ENCODE assay signal across 17 mouse cellular contexts in genomic region chr3:83589127-83589526, GRCm38 (mm10).
DNase-seq lines count a peak whose midpoint lies in the region; ATAC-seq and TF ChIP-seq lines count a peak whose summit lies in the region.
"Had no signal": no experiment of that assay in that cellular context is flagged by ENCODE, and none has a peak within 500 bp of the region (broad histone marks: within the 10 kb centered on the region; RNA-seq: fewer than 3 reads in every experiment).

No protein-coding gene starts in this region.

- WGBS in midbrain, embryonic 10.5 days = 31% methylated on average over 8 of the region's 8 CpGs
- 31% methylated on average over 8 of the region's 8 CpGs for WGBS in midbrain, postnatal 0 days
- 17% methylated on average over 8 of the region's 8 CpGs for WGBS in forebrain, embryonic 16.5 days
- WGBS in midbrain, embryonic 13.5 days = 18% methylated on average over 8 of the region's 8 CpGs

- H3K36me3 ChIP-seq in midbrain, embryonic 10.5 days = no peaks in the 10 kb centered on the region
- H3K36me3 ChIP-seq in midbrain, postnatal 0 days (ENCODE audit: insufficient read depth, low read length) = no peaks in the 10 kb centered on the region
- no peaks in the 10 kb centered on the region for H3K36me3 ChIP-seq in forebrain, embryonic 16.5 days (ENCODE audit: control insufficient read depth, insufficient read depth)
- H3K36me3 ChIP-seq in midbrain, embryonic 13.5 days = no peaks in the 10 kb centered on the region
- H3K36me3 ChIP-seq: embryonic facial prominence, embryonic 13.5 days; heart, embryonic 13.5 days had no signal

- H3K27ac ChIP-seq in midbrain, embryonic 10.5 days (replicated peaks) = peak overlapping the region; percentile 63; the same call in 1 of the 2 replicates
- no peak overlapping the region for H3K27ac ChIP-seq in midbrain, postnatal 0 days (ENCODE audit: low read depth, low read length)
- no peak overlapping the region for H3K27ac ChIP-seq in forebrain, embryonic 16.5 days (ENCODE audit: low read length)
- H3K27ac ChIP-seq in midbrain, embryonic 13.5 days = no peak overlapping the region
- H3K27ac ChIP-seq: embryonic facial prominence, embryonic 13.5 days; heart, embryonic 13.5 days; liver, embryonic 14.5 days had no signal

- peaks cover 12% of the 10 kb centered on the region for H3K9me3 ChIP-seq in midbrain, embryonic 10.5 days (replicated peaks)
- H3K9me3 ChIP-seq in midbrain, postnatal 0 days (ENCODE audit: low read length) = no peaks in the 10 kb centered on the region
- no peaks in the 10 kb centered on the region for H3K9me3 ChIP-seq in forebrain, embryonic 16.5 days (ENCODE audit: control insufficient read depth, low read length)
- H3K9me3 ChIP-seq in midbrain, embryonic 13.5 days = 0 out of 2 replicates have a peak, but pooled peaks cover 2% of the 10 kb centered on the region
- H3K9me3 ChIP-seq: embryonic facial prominence, embryonic 13.5 days had no signal

- no peak for TF ChIP-seq CTCF in midbrain, postnatal 0 days (IDR thresholded peaks at IDR 0.05)

- H3K9ac ChIP-seq in midbrain, postnatal 0 days (replicated peaks; ENCODE audit: low read length, poor library complexity, severe bottlenecking) = no peak overlapping the region
- no peak overlapping the region for H3K9ac ChIP-seq in forebrain, embryonic 16.5 days (replicated peaks; ENCODE audit: low read depth, low read length)
- H3K9ac ChIP-seq in midbrain, embryonic 13.5 days (replicated peaks) = no peak overlapping the region
- H3K9ac ChIP-seq: embryonic facial prominence, embryonic 13.5 days; heart, embryonic 13.5 days; liver, embryonic 14.5 days had no signal

- peaks cover 44% of the 10 kb centered on the region for H3K27me3 ChIP-seq in midbrain, embryonic 10.5 days (ENCODE audit: low read depth, poor library complexity, severe bottlenecking)
- no peaks in the 10 kb centered on the region for H3K27me3 ChIP-seq in midbrain, postnatal 0 days (ENCODE audit: insufficient read depth, low read length)
- H3K27me3 ChIP-seq in forebrain, embryonic 16.5 days (replicated peaks; ENCODE audit: control insufficient read depth, insufficient read depth, low read length) = no peaks in the 10 kb centered on the region
- 0 out of 2 replicates have a peak, but pooled peaks cover 6% of the 10 kb centered on the region for H3K27me3 ChIP-seq in midbrain, embryonic 13.5 days
- H3K27me3 ChIP-seq: embryonic facial prominence, embryonic 13.5 days; heart, embryonic 13.5 days had no signal

- ATAC-seq in midbrain, postnatal 0 days (ENCODE audit: low FRiP score) = no peak
- 0 out of 2 replicates have a peak, but pooled peaks have one; percentile 52 for ATAC-seq in forebrain, embryonic 16.5 days
- no peak for ATAC-seq in midbrain, embryonic 13.5 days

- DNase-seq in midbrain, embryonic 10.5 days (ENCODE audit: low spot score) = peak; percentile 29
- no peak for DNase-seq in midbrain, postnatal 0 days (ENCODE audit: low spot score)
- DNase-seq in ZHBTc4 (ENCODE audit: low read depth, low spot score) = peak; percentile 89
- DNase-seq in left cerebral cortex, adult 18-20 months (ENCODE audit: low spot score in 2 of 2) = no peak
- no peak for DNase-seq in Muller cell, postnatal 12 days (ENCODE audit: inconsistent ontology term)
- DNase-seq in layer of hippocampus, adult 18-20 months (ENCODE audit: low spot score in 2 of 2) = no peak
- DNase-seq: adrenal gland, adult 8-10 months; cerebellum, adult 9-11 months; gastrocnemius, postnatal 36 days; kidney, postnatal 10 days; layer of hippocampus, postnatal 36 days; thymus, adult 18-20 months had no signal

- H3K4me1 ChIP-seq in midbrain, embryonic 10.5 days = peaks cover 17% of the 10 kb centered on the region
- H3K4me1 ChIP-seq in midbrain, postnatal 0 days (ENCODE audit: insufficient read depth, low read length) = no peaks in the 10 kb centered on the region
- peaks cover 7% of the 10 kb centered on the region for H3K4me1 ChIP-seq in forebrain, embryonic 16.5 days (replicated peaks; ENCODE audit: control insufficient read depth, insufficient read depth, low read length)
- peaks cover 5% of the 10 kb centered on the region; the same call in 1 of the 2 replicates for H3K4me1 ChIP-seq in midbrain, embryonic 13.5 days (replicated peaks)
- H3K4me1 ChIP-seq: heart, embryonic 13.5 days had no signal

- no peak overlapping the region for H3K4me3 ChIP-seq in midbrain, embryonic 10.5 days
- no peak overlapping the region for H3K4me3 ChIP-seq in midbrain, postnatal 0 days (ENCODE audit: low read depth, low read length)
- no peak overlapping the region for H3K4me3 ChIP-seq in forebrain, embryonic 16.5 days (replicated peaks; ENCODE audit: low read length)
- H3K4me3 ChIP-seq in midbrain, embryonic 13.5 days (replicated peaks) = no peak overlapping the region
- H3K4me3 ChIP-seq: embryonic facial prominence, embryonic 13.5 days; heart, embryonic 13.5 days had no signal

- no peak overlapping the region for H3K4me2 ChIP-seq in midbrain, postnatal 0 days (ENCODE audit: low read depth, low read length, poor library complexity, severe bottlenecking)
- no peak overlapping the region for H3K4me2 ChIP-seq in forebrain, embryonic 16.5 days (ENCODE audit: low read length)
- H3K4me2 ChIP-seq in midbrain, embryonic 13.5 days (replicated peaks) = 0 out of 2 replicates have a peak overlapping the region, but pooled peaks have one; percentile 24
- H3K4me2 ChIP-seq: embryonic facial prominence, embryonic 13.5 days; heart, embryonic 13.5 days had no signal

Comparison
In these comparisons a context has a peak if more than half of its experiments do, and no peak if none do; other contexts are left out.
1. DNase-seq: peak in midbrain, embryonic 10.5 days (single experiment) and ZHBTc4 (single experiment); none in midbrain, postnatal 0 days (single experiment), left cerebral cortex, adult 18-20 months (0 of 2), Muller cell, postnatal 12 days (single experiment) and layer of hippocampus, adult 18-20 months (0 of 2).